Mouse (Mus musculus) spleen, adult 2 months (tissue): ENCODE data around the gene AC134908.4.

Experiments used
- CTCF ChIP-seq: fragments of 200-500 bp; IDR thresholded peaks from 2 replicates; pipeline ENCODE4 v1.5.1; 2011; ENCODE audit warnings: mild to moderate bottlenecking, inconsistent platforms; ENCODE audit not compliant: insufficient read depth, insufficient read length, insufficient replicate concordance; ENCODE audit errors: extremely low read depth
- POLR2A ChIP-seq: fragments of 200-500 bp; IDR thresholded peaks from 2 replicates; pipeline ENCODE4 v1.6.1; 2011; ENCODE audit warnings: low read depth, low read length, inconsistent platforms

GRCm38 (mm10) chr17:25783861-25784574, 11.4 kb downstream of the AC134908.4 start:
- TF ChIP-seq POLR2A: no peak
- no peak for TF ChIP-seq CTCF
